Mouse (Mus musculus): ENCODE data around the gene Cenpb.

The Cenpb gene

GRCm38 (mm10) chr2:131200710-131201109, 20.8 kb upstream of the Cenpb start:
- no peak for DNase-seq (ENCODE audit: low spot score)

DNA sequence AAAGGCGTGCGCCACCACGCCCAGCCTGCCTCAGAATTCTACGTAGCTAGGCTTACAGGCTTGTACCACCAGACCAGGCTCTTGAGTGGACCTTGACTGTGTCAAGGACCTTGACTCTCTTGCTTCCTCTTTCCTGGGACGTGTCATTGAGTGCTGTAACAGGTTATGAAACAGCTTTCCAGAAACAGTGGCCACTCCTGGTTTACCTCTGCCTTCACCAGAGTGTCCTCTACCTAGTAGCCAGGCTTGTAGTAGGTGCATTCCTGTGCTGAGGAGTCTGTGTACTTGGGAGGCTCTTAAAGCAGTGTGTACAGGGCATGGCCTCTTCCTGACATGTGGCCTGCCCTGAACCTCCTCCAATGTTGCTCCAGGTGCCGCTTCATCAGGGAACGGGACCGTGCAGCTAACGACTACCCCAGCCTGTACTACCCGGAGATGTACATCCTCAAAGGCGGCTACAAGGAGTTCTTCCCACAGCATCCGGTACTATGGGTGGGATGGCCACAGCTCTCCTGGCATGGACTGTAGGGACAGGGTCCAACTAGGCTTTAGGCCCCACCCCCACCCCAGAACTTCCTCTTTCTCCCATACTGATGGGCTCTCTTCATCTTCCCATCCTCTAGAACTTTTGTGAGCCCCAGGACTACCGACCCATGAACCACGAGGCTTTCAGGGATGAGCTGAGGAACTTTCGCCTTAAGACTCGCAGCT, 16.9 kb upstream of the Cenpb start:
- DNase-seq (ENCODE audit: low spot score), result no peak

DNA sequence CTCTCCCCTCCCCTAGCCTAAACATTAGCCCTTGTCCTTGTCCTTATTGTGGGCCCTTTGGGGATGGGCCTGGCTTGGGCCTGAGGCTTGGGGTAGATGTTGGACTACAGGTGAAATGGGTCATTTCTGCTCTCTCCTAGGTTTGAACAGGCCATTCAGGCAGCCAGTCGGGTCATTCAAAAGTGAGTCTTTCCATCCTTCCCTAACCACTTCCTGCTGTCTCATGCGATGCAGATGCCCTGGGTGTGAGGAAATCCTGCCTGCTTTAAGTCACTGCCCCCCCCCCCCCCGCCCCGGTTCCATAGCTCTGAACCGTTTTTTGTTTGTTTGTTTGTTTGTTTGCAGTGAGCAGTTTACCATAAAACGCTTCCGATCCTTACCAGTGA, 11.1 kb upstream of the Cenpb start:
- no peak for DNase-seq (ENCODE audit: low spot score)

DNA sequence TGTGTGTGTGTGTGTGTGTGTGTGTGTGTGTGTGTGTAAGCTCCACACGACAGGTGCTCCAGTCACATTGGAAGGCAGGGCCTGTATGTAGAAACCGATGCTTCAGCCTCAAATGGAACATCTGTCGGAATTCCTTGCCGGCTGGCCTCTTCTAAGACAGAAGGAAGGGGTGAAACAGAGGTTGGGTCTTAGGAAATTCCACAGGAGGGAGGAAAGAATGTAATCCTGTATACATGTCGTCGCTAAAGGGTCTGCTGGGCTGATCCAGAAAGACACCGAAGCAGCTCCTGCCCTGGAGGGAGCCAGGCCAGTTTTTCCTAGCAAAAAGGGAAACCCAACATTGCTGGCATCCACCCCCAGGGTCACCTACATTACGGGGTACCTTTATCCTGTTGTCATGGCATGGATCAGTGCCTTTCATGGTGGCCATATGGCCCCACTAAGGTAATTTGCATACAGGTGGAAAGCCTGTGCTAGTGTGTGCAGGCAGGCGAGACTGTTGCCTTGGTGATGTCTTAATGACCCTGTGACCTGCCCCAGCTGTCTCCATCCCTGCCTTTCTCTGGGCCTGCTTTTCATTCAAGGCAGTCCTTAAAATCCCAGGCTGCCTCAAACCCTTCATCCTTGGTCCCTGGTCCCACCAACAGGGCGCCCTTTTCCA, 10.6 kb upstream of the Cenpb start:
- no peak for DNase-seq (ENCODE audit: low spot score)

- DNase-seq (ENCODE audit: low spot score), result no peak
Measured at GRCm38 (mm10) chr2:131189521-131190309, 9.8 kb upstream of the Cenpb start.

GRCm38 (mm10) chr2:131188311-131188710, 8.4 kb upstream of the Cenpb start:
- no peak for DNase-seq (ENCODE audit: low spot score)

DNA sequence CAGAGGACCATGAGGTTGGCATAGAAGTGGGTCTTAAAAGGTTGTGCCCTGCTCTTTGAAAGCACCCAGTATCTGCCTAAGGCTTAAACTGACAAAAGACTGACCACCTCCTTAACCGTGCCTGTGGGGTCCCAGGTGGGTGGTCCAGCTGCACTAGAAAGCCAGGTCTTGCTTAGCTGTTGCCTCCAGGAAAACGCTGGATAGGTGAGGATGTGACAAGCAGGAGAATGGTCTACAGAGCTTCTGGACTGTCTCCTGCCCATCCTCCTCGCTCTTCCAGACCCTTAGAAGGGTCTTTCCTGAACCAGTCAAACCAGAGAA, 7.7 kb upstream of the Cenpb start:
- no peak for DNase-seq (ENCODE audit: low spot score)

GRCm38 (mm10) chr2:131186771-131187601, 7.1 kb upstream of the Cenpb start, which contains the start of the genes Cdc25b and Spef1:
Cdc25b (plus strand) TSS chr2:131186949.
Spef1 (minus strand) TSS chr2:131187282.
- DNase-seq (ENCODE audit: low spot score), result peak; percentile 85

- no peak for DNase-seq (ENCODE audit: low spot score)
Measured at GRCm38 (mm10) chr2:131186343-131186742, 6.5 kb upstream of the Cenpb start.

GRCm38 (mm10) chr2:131179246-131179886, 501 bp downstream of the Cenpb start:
- DNase-seq (ENCODE audit: low spot score), result peak; percentile 67

DNA sequence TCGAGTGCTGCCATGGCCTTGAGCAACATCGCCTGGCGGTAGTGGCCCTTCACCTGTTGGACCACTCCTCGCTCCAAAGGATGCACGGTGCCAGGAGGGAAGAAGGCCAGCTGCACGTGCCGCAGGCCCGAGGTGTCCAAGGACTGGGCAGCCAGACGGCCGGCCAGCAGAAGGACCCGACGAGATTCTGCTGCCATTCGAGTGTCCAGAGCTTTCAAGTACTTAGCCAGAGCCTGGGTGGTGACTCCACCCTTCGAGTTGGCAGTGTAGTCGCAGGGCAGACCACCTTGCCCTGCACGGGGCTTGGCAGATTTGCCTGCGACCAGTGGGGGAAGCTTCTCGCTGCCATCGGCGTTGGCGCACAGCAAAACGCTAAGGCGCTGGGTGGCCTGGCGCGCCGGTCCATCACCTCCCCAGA, 1.0 kb downstream of the Cenpb start:
- peak; percentile 25 for DNase-seq (ENCODE audit: low spot score)

DNA sequence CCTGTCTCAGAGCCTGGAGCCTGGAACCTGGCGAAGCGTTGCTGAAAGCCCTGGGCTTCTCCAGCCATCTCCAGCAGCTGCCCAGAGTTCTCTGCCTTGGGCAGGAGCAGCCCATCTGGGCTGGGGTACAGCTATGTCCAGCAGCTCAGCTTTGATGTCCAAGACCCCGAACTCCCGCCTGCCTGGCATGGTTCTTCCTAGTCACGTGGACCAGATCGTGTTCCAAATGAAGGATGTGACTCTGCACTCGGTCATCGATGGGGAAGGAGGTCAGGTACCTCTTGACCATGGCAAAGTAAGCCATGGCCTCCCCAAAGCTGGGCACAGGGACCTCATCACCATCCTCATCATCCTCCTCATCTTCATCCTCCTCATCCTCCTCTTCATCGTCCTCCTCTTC, 1.9 kb downstream of the Cenpb start:
- DNase-seq (ENCODE audit: low spot score), result no peak

DNA sequence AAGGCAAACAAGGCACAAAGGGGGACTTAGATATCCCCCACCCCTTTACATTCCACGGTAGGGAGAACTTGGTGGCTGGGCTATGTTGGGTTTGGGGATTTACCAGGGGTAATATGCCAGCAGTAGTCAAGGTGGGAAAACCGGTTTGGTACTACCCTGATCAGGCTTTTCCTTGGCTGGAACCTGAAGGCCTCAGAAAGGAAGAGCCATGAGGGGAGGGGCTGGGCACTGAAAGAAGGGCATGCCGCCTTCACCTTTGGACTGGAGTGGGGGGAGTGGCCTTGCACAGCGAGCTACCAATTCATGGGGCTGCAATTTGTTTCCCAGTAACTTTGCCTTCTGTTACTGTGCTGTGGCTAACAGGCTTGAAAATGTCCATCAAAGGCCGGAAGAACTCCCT, 3.4 kb downstream of the Cenpb start:
- DNase-seq (ENCODE audit: low spot score), result peak; percentile 65

GRCm38 (mm10) chr2:131175945-131176309, 3.9 kb downstream of the Cenpb start:
- no peak for DNase-seq (ENCODE audit: low spot score)

- DNase-seq (ENCODE audit: low spot score), result no peak
Measured at GRCm38 (mm10) chr2:131175286-131175944, 4.5 kb downstream of the Cenpb start.

GRCm38 (mm10) chr2:131174700-131175099, 5.2 kb downstream of the Cenpb start:
- peak; percentile 72 for DNase-seq (ENCODE audit: low spot score)

GRCm38 (mm10) chr2:131172322-131172721, 7.5 kb downstream of the Cenpb start:
- DNase-seq (ENCODE audit: low spot score), result no peak

DNA sequence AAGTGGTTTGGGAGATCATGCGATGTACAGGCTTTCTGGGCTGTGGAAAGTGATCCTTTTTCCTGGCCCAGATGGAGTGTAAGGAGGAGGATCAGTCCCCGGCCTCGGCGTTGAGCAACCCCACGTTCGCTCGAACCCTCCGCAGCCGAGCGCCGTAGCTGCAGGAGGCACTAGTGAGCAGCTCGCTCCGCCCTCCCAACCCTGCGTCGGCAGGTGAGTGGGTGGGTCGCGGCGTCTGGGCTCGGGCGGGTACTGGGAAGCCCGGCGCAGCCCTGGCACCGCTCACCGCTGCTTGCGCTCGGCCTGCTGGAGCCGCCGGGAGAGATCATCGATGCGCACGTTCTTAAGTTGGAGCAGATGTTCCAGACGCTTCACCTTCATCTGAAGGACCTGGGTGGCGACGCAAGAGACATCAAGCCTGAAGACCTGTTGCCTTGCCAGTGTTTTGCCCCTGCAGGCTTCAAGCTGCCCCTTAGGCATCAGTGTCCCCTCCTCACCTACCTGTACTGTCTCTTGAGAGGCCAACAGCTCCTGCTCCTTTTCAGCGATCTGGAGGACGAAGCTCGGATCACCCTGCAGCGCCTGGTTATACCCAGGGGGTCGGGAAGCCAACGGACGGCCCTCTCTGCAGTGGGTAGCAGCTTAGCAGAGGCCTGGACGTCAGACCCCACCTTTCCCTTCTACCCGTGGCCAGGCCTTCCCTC, 8.3 kb downstream of the Cenpb start:
- DNase-seq (ENCODE audit: low spot score), result no peak

DNA sequence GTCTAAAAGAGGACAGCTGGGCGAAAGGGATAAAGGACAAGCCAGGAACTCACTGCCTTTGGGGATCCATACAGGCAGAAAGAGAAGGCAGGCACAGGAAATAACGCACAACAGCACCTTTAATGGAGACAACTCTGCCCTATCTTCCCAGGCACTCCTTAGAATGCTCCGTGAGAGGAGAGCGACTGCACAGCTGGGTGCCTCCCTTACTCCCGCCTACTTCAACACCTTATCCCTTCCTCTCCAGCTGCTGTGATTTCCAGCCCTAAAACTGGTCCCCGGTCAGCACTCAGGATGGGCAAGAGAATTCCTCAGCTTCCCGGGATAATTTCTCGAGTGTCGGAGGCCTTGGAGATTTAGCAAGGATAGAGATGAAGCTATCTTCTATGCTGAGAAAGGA, 8.9 kb downstream of the Cenpb start:
- no peak for DNase-seq (ENCODE audit: low spot score)

GRCm38 (mm10) chr2:131168914-131169313, 11.0 kb downstream of the Cenpb start:
- DNase-seq (ENCODE audit: low spot score), result no peak

DNA sequence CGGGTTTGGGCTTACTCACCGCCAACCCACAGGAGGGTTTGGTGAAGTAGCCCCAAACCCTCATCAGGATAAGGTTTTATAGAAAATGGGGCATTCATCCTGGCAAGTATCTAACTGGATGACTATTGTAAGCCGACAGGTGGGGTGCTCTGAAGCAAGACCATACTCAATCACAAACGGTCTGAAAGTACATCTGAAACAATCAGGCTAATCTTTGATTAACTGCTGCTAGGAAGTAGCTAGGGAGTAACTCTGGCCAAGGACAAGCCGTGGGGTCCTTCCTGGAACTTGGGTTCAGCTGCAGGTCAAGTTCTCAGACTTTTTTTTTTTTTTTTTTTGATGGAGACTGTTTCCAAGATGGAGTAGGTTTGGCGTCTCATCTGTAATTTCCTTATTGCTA, 11.9 kb downstream of the Cenpb start:
- DNase-seq (ENCODE audit: low spot score), result no peak

Data from yolk sac, embryonic 10.5 days (tissue).